Mouse (Mus musculus): ENCODE measurements around the gene Nr5a2. TPM values are rescaled to one million over a fixed set of nuclear protein-coding genes. Genes with fewer than 3 reads are reported as not detected.

Nr5a2 gene
- total RNA-seq (2023), result not detected

DNA sequence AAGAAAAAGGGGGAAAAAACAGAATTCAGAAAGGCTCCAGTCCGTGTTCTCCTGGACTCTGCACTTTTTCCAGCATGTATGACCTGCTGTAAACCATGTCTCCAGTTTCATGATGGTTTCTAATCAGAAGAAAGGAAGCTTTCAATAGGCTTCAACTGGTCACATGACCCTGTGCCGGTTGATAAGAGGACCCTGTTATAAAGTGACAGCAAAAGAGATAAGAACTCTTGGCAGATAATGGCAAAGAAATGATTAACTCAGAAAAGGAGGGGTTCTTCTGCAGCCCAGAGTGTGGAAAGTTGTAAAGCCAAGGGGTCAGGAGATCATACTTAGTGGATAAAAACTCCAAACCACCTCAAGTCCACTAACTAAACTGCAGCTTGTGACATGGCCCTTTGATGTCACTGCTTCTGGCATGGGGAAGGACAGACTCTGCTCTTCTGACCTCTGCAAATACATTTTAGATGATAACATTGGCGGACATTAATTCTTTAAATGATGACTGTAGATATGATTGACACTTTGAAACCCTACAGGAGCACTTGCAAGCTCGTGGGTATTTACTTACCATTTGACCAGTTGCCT, at the start of gene Nr5a2:
Nr5a2 (minus strand) TSS at position 21 of the 585 bp plus-strand sequence.

Data from CD4-positive naive resting alpha-beta T cell, adult 57 days (primary cell).